Mouse (Mus musculus) embryonic facial prominence, embryonic 15.5 days (tissue): ENCODE data around the gene Gimap4. TPM values are rescaled to one million over a fixed set of nuclear protein-coding genes. Genes with fewer than 3 reads are reported as not detected.

Experiments
- ATAC-seq: fragments of 200-750 bp; cut with Nextera tagmentation; 2 replicates; pipeline ENCODE4 v1.8.0; 2017; ENCODE audit warnings: low read depth, moderate TSS enrichment; ENCODE audit not compliant: insufficient number of reproducible peaks, low FRiP score, low TSS enrichment
- H3K27ac ChIP-seq: fragments of 300-500 bp; sonication (generic); replicated peaks from 2 replicates; pipeline ENCODE4 v1.5.1; 2015; ENCODE audit warnings: mild to moderate bottlenecking, inconsistent platforms
- H3K27me3 ChIP-seq: fragments of 300-500 bp; sonication (generic); 2 replicates; pipeline ENCODE4 v1.6.1; 2015; ENCODE audit warnings: inconsistent platforms
- H3K36me3 ChIP-seq: fragments of 300-500 bp; sonication (generic); 2 replicates; pipeline ENCODE4 v1.6.1; 2015; ENCODE audit warnings: mild to moderate bottlenecking, inconsistent platforms
- H3K4me1 ChIP-seq: fragments of 300-500 bp; sonication (generic); 2 replicates; pipeline ENCODE4 v1.6.1; 2015; ENCODE audit warnings: inconsistent platforms
- H3K4me2 ChIP-seq: fragments of 300-500 bp; sonication (generic); replicated peaks from 2 replicates; pipeline ENCODE4 v1.6.1; 2015; ENCODE audit warnings: mild to moderate bottlenecking, inconsistent platforms
- H3K4me3 ChIP-seq: fragments of 300-500 bp; sonication (generic); replicated peaks from 2 replicates; pipeline ENCODE4 v1.5.1; 2015; ENCODE audit warnings: mild to moderate bottlenecking, inconsistent platforms
- H3K9ac ChIP-seq: fragments of 300-500 bp; sonication (generic); 2 replicates; pipeline ENCODE4 v1.6.1; 2015; ENCODE audit warnings: inconsistent platforms
- H3K9me3 ChIP-seq: fragments of 300-500 bp; sonication (generic); replicated peaks from 2 replicates; pipeline ENCODE4 v1.6.1; 2016; ENCODE audit warnings: inconsistent platforms
- WGBS: fragments of 180-500 bp; shearing (Covaris S2); methylation state at CpG from one replicate; pipeline ENCODE4 v1.1.7; 2015; 5-methylcytosine and 5-hydroxymethylcytosine counted together
- polyA plus RNA-seq: library from polyadenylated mRNA; unstranded; fragments of >200 nt; fragmentation: Nextera tagmentation; extraction: Ambion mirVana; gene quantifications from 2 replicates; pipeline ENCODE4 v1.2.1, GENCODE M21; 2015

The Gimap4 gene
- polyA plus RNA-seq, 1 experiment from 2014 or later: 13.4 TPM

DNA sequence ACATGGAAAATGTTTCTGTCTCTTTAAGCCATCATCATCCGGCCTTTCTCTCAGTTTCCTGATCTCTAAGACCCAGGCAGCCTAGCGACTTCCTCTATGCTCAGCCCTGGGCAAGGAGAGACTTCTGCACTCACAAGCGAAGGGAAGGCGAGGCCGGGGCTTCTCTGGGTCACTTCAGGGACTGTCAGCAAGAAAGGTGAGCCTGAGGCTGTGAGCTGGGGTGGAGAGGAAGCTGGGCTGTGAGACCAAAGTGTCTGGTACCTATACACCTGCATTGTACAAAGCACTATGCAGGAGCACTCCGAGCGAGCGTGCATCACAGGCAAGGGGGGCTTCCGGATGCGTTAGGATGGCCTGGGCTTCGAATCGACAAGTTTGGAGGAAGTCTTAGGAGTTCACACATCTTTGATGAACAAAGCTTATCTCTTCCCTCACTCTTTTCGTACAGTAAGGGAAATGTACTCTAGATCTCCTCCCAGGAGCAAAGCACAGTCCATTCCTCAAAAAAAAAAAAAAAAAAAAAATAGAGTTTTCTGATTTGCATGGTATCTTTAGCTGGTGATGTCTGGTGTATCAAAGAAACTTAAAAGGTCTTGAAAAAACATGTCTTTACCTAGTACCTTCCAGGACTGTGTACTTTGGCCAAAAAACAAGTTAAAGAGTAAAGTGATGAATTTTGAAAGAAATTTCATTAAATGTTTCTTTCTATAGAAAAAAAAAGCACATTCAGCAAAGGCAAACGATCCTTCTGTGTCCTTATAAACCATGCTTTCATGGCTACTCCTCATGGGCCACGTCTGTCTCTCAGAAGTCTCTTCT, 54.8 kb downstream of the Gimap4 start, which contains the start of gene Gimap1:
TSS of gene Gimap1 (plus strand) at position 94 of the 819 bp plus-strand sequence.
- no peaks in the 10 kb centered on the region for H3K9me3 ChIP-seq
- peaks cover 34% of the 10 kb centered on the region for H3K27me3 ChIP-seq
- H3K9ac ChIP-seq: no peak within 1 kb of the TSS
- H3K27ac ChIP-seq: no peak within 1 kb of the TSS
- H3K36me3 ChIP-seq: no peaks in the 10 kb centered on the region
- 0 out of 2 replicates have a peak within 1 kb of the TSS, but pooled peaks have one; percentile 0 for H3K4me3 ChIP-seq
- 70% methylated on average over 15 of the region's 15 CpGs for WGBS
- H3K4me2 ChIP-seq: no peak within 1 kb of the TSS
- ATAC-seq: no peak
- peaks cover 11% of the 10 kb centered on the region for H3K4me1 ChIP-seq

GRCm38 (mm10) chr6:48739780-48740055, 55.4 kb downstream of the Gimap4 start:
- Histone ChIP-seq H3K9me3 (no peaks in the 10 kb centered on the region), H3K4me2 (no peak overlapping the region), H3K4me1 (peaks cover 11% of the 10 kb centered on the region), H3K4me3 (no peak overlapping the region), H3K27me3 (peaks cover 38% of the 10 kb centered on the region), H3K27ac (no peak overlapping the region), H3K36me3 (no peaks in the 10 kb centered on the region), H3K9ac (no peak overlapping the region)
- no peak for ATAC-seq
- WGBS: 83% methylated on average over 3 of the region's 3 CpGs

GRCm38 (mm10) chr6:48740501-48741169, 56.3 kb downstream of the Gimap4 start:
- ATAC-seq: no peak
- no peak overlapping the region for H3K4me3 ChIP-seq

DNA sequence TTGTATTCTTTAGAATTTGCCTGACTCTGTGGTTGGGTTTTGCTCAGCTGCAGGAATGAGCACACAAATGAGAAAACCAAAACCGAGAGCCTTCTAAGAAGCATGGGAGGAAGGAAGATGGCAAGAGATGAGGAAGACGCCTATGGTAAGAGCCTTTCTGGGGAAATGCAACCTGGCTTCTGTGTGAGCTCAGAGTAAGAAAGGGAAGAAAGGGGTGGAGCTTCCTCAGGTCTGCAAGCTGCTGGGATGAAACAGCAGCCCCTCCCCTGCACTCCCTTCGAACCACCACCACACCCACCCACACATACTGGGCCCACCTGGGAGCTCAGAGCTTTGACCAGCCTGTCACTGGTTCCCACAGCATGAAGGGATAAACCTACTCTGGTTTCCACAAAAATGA, 56.9 kb downstream of the Gimap4 start:
- peaks cover 11% of the 10 kb centered on the region for H3K4me1 ChIP-seq
- WGBS: 34% methylated on average over 3 of the region's 3 CpGs
- no peaks in the 10 kb centered on the region for H3K9me3 ChIP-seq
- no peak for ATAC-seq
- H3K4me3 ChIP-seq: no peak overlapping the region
- H3K9ac ChIP-seq: no peak overlapping the region
- no peaks in the 10 kb centered on the region for H3K36me3 ChIP-seq
- no peak overlapping the region for H3K27ac ChIP-seq
- peaks cover 38% of the 10 kb centered on the region for H3K27me3 ChIP-seq
- H3K4me2 ChIP-seq: no peak overlapping the region

More at GRCm38 (mm10) chr6:48740501-48741169, 56.3 kb downstream of the Gimap4 start:
- peaks cover 11% of the 10 kb centered on the region for H3K4me1 ChIP-seq
- H3K36me3 ChIP-seq: no peaks in the 10 kb centered on the region
- H3K27me3 ChIP-seq: peaks cover 38% of the 10 kb centered on the region
- H3K4me2 ChIP-seq: no peak overlapping the region
- no peak overlapping the region for H3K27ac ChIP-seq
- 54% methylated on average over 3 of the region's 3 CpGs for WGBS
- no peaks in the 10 kb centered on the region for H3K9me3 ChIP-seq
- H3K9ac ChIP-seq: no peak overlapping the region

Other genes with a start within 250 kb of the Gimap4 start
- gene Zfp467, start 238.7 kb upstream of the Gimap4 start, polyA plus RNA-seq: 28.5 and 29.5 TPM in 2 replicates
- gene Sspo, start 236.3 kb upstream of the Gimap4 start, polyA plus RNA-seq: 0.25 and 0.51 TPM in 2 replicates
- gene Atp6v0e2, start 146.9 kb upstream of the Gimap4 start, polyA plus RNA-seq: 21.9 and 25.7 TPM in 2 replicates
- gene Lrrc61, start 129.8 kb upstream of the Gimap4 start, polyA plus RNA-seq: 11.8 and 13.7 TPM in 2 replicates
- 13.5 and 17.7 TPM in 2 replicates for gene Rarres2, start 111.8 kb upstream of the Gimap4 start, polyA plus RNA-seq
- not detected in 2 replicates for gene Gm45021, start 94.9 kb upstream of the Gimap4 start, polyA plus RNA-seq
- 26.6 and 28.6 TPM in 2 replicates for gene Repin1, start 90.7 kb upstream of the Gimap4 start, polyA plus RNA-seq
- gene Gm44965, start 90.6 kb upstream of the Gimap4 start, polyA plus RNA-seq: not detected in 2 replicates
- gene Zfp775, start 82.5 kb upstream of the Gimap4 start, polyA plus RNA-seq: 5.9 TPM in 2 replicates
- 1.3 and 1.5 TPM in 2 replicates for gene AI854703, start 57.8 kb upstream of the Gimap4 start, polyA plus RNA-seq
- 1.1 and 1.4 TPM in 2 replicates for gene Gimap8, start 37.3 kb upstream of the Gimap4 start, polyA plus RNA-seq
- gene Gimap9, start 8.4 kb upstream of the Gimap4 start, polyA plus RNA-seq: 10.6 and 13.0 TPM in 2 replicates
- 20.3 and 22.3 TPM in 2 replicates for gene Gimap6, start 23.7 kb downstream of the Gimap4 start, polyA plus RNA-seq
- gene Gm28053, start 34.1 kb downstream of the Gimap4 start, polyA plus RNA-seq: 0.83 and 1.3 TPM in 2 replicates
- 0.20 TPM in 1 of 2 replicates, not detected in the other for gene Gimap7, start 34.1 kb downstream of the Gimap4 start, polyA plus RNA-seq
- 10.5 and 13.3 TPM in 2 replicates for gene Gimap1, start 54.5 kb downstream of the Gimap4 start, polyA plus RNA-seq
- 4.6 and 7.2 TPM in 2 replicates for gene Gimap5, start 61.6 kb downstream of the Gimap4 start, polyA plus RNA-seq
- not detected in 2 replicates for gene Gimap3, start 86.3 kb downstream of the Gimap4 start, polyA plus RNA-seq
- gene Tmem176a, start 156.4 kb downstream of the Gimap4 start, polyA plus RNA-seq: 64.4 and 77.8 TPM in 2 replicates
- 212 and 224 TPM in 2 replicates for gene Tmem176b, start 156.9 kb downstream of the Gimap4 start, polyA plus RNA-seq
- 0.23 TPM in 1 of 2 replicates, not detected in the other for gene Aoc1, start 188.3 kb downstream of the Gimap4 start, polyA plus RNA-seq
- not detected in 2 replicates for gene 1600015I10Rik, start 245.3 kb downstream of the Gimap4 start, polyA plus RNA-seq